Mouse (Mus musculus) cerebellum, adult 9-11 months (tissue): ENCODE measurements at regions not wholly inside any gene's neighbourhood (a gene's known extent, or its start where the extent isn't known, plus 50 kb on each side); places are given as distances from the start of the nearest gene placed in this dataset.

ENCODE experiments used
- DNase-seq: peaks from one replicate; pipeline ENCODE4 v3.0.0; 2022

- no peak for DNase-seq
Measured at GRCm38 (mm10) chr17:85821861-85822260, 133.8 kb upstream of the Six2 start.

- no peak for DNase-seq
Measured at GRCm38 (mm10) chr17:85818098-85818855, 130.2 kb upstream of the Six2 start.

GRCm38 (mm10) chr17:85816521-85816920 lies 128.4 kb upstream of the Six2 start:
- no peak for DNase-seq

GRCm38 (mm10) chr17:85816056-85816455 lies 128.0 kb upstream of the Six2 start:
- DNase-seq: no peak

- DNase-seq: no peak
Measured at GRCm38 (mm10) chr17:85808580-85808979, 120.5 kb upstream of the Six2 start.

GRCm38 (mm10) chr17:85805726-85806359 lies 117.8 kb upstream of the Six2 start:
- no peak for DNase-seq

- DNase-seq: no peak
Measured at GRCm38 (mm10) chr17:85804631-85805030, 116.6 kb upstream of the Six2 start.

- DNase-seq: no peak
Measured at GRCm38 (mm10) chr17:85801734-85802133, 113.7 kb upstream of the Six2 start.

- DNase-seq: no peak
Measured at GRCm38 (mm10) chr17:85801079-85801605, 113.1 kb upstream of the Six2 start.

- no peak for DNase-seq
Measured at GRCm38 (mm10) chr17:85800357-85801078, 112.4 kb upstream of the Six2 start.

GRCm38 (mm10) chr17:85799865-85800356 lies 111.8 kb upstream of the Six2 start:
- DNase-seq: no peak

- DNase-seq: no peak
Measured at GRCm38 (mm10) chr17:85799081-85799864, 111.2 kb upstream of the Six2 start.

GRCm38 (mm10) chr17:85797755-85798154 lies 109.7 kb upstream of the Six2 start:
- DNase-seq: no peak

- DNase-seq: no peak
Measured at GRCm38 (mm10) chr17:85795820-85796219, 107.7 kb upstream of the Six2 start.

- DNase-seq: no peak
Measured at GRCm38 (mm10) chr17:85785625-85786294, 97.7 kb upstream of the Six2 start.

GRCm38 (mm10) chr17:85780477-85780876 lies 92.4 kb upstream of the Six2 start:
- no peak for DNase-seq

- no peak for DNase-seq
Measured at GRCm38 (mm10) chr17:85776876-85777275, 88.8 kb upstream of the Six2 start.

GRCm38 (mm10) chr17:85768341-85768740 lies 80.3 kb upstream of the Six2 start:
- DNase-seq: no peak

- no peak for DNase-seq
Measured at GRCm38 (mm10) chr17:85767201-85767862, 79.3 kb upstream of the Six2 start.

GRCm38 (mm10) chr17:85766556-85766955 lies 78.5 kb upstream of the Six2 start:
- DNase-seq: no peak

GRCm38 (mm10) chr17:85758581-85759098 lies 70.6 kb upstream of the Six2 start:
- DNase-seq: no peak
